Mouse (Mus musculus): Measurements from ENCODE around the gene Hipk2. TPM values are rescaled to one million over a fixed set of nuclear protein-coding genes. Genes with fewer than 3 reads are reported as not detected.

The Hipk2 gene
- polyA plus RNA-seq, 1 experiment = 39.5 TPM

DNA sequence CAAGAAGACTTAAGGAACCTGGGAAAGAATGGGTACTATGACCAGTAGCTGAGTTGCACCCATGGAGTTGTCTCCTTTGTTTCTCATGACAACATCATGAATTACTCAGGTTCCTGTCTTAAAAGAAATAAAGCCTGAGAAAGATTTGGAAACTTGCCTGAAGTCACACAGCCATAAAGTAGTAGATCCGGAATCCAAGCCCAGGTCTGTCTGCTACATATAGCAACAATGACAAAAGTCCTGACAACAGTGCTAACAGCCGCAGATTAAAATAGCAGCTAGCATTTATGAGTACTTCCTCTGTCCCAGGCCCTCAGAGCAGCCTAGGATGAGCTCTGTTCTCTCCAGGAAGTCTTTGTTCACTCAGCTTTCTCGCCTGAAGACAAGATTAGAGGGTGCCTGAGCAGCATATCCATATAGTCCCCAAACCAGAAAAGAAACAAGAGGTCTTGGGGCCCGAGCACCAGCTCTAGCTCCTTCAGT, 69.0 kb downstream of the Hipk2 start:
- peaks cover 2% of the 10 kb centered on the region for H3K4me1 ChIP-seq (ENCODE audit: control insufficient read depth, insufficient read depth, low read length)
- no peak for TF ChIP-seq POLR2A (IDR thresholded peaks at IDR 0.05; ENCODE audit: borderline replicate concordance, control insufficient read depth, low read depth, low read length)
- TF ChIP-seq CTCF (IDR thresholded peaks at IDR 0.05; ENCODE audit: control insufficient read depth, insufficient read depth, low read length) = no peak
- no peak overlapping the region for H3K27ac ChIP-seq (ENCODE audit: control insufficient read depth, insufficient read depth, low read depth, low read length, poor library complexity)
- H3K4me3 ChIP-seq (replicated peaks; ENCODE audit: control insufficient read depth, low read depth, low read length) = no peak overlapping the region
- 18% methylated on average over 4 of the region's 4 CpGs for WGBS

DNA sequence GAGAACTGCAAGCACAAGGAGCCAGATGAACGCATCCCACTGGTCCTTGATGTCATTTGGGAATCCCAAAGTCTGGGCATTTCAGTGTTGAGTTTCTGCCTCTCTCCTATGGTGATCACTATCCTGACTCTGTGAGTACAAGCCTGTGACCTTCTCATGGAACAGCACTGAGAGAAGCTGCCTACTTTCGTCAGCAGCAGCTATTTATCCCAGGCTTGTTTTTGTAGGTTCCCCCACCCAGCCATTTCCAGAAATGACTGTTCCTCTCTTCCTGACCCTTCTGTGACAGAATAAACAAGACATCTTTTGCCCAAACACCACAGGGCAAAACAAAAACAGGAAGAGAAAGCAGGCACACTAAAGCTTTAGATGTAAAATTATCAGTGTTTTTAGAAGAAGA, 70.4 kb downstream of the Hipk2 start:
- no peak overlapping the region for H3K27ac ChIP-seq (ENCODE audit: control insufficient read depth, insufficient read depth, low read depth, low read length, poor library complexity)
- TF ChIP-seq CTCF (IDR thresholded peaks at IDR 0.05; ENCODE audit: control insufficient read depth, insufficient read depth, low read length) (no peak), POLR2A (IDR thresholded peaks at IDR 0.05; ENCODE audit: borderline replicate concordance, control insufficient read depth, low read depth, low read length) (no peak)
- no peaks in the 10 kb centered on the region; the same call in 1 of the 2 replicates for H3K4me1 ChIP-seq (ENCODE audit: control insufficient read depth, insufficient read depth, low read length)
- 79% methylated on average over 2 of the region's 2 CpGs for WGBS
- no peak overlapping the region for H3K4me3 ChIP-seq (replicated peaks; ENCODE audit: control insufficient read depth, low read depth, low read length)

DNA sequence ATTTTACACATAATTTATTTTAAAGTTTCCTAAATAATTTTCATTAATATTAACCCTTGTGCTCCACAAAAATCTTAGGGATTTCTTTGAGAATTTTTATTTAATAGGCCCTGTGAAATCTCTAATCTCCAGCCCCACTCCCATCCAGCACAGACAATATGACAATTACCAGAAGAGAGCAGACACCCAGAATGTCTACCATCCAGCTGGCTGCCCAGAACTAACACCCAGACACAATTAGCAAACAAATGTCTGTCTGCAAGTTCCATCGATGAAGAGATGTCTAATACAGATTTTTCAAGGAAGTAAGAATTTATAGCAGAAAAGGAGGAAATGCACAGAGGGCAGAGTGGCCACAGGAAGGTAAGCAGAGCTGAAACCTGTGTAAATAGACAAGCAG, 74.7 kb downstream of the Hipk2 start:
- Histone ChIP-seq H3K4me1 (ENCODE audit: control insufficient read depth, insufficient read depth, low read length) (no peaks in the 10 kb centered on the region), H3K4me3 (replicated peaks; ENCODE audit: control insufficient read depth, low read depth, low read length) (no peak overlapping the region), H3K27ac (ENCODE audit: control insufficient read depth, insufficient read depth, low read depth, low read length, poor library complexity) (no peak overlapping the region)
- WGBS = 6% methylated on average over 1 of the region's 1 CpGs
- no peak for TF ChIP-seq POLR2A (IDR thresholded peaks at IDR 0.05; ENCODE audit: borderline replicate concordance, control insufficient read depth, low read depth, low read length)
- TF ChIP-seq CTCF (IDR thresholded peaks at IDR 0.05; ENCODE audit: control insufficient read depth, insufficient read depth, low read length) = no peak

DNA sequence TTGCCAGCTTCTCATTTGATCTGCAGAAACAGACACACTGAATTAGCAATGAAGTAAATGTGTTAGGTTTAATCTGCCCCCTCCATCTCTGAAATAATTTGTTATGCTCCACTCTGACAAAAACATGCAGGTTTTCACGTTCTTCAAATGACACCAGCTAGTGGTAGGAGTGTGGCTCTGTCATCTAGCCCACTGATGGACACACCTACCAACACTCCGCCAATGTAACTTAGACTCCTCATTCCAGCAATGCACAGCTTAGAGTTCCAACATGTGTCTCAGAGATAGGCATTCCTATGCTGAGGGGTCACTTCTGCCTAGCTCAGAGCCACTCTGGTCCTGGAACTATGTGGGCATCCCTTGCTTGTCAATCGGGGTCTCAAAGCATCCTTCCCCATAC, 78.4 kb downstream of the Hipk2 start:
- 90% methylated on average over 3 of the region's 3 CpGs for WGBS
- TF ChIP-seq CTCF (IDR thresholded peaks at IDR 0.05; ENCODE audit: control insufficient read depth, insufficient read depth, low read length) = no peak
- no peak for TF ChIP-seq POLR2A (IDR thresholded peaks at IDR 0.05; ENCODE audit: borderline replicate concordance, control insufficient read depth, low read depth, low read length)
- no peak overlapping the region for H3K27ac ChIP-seq (ENCODE audit: control insufficient read depth, insufficient read depth, low read depth, low read length, poor library complexity)
- no peaks in the 10 kb centered on the region for H3K4me1 ChIP-seq (ENCODE audit: control insufficient read depth, insufficient read depth, low read length)
- H3K4me3 ChIP-seq (replicated peaks; ENCODE audit: control insufficient read depth, low read depth, low read length) = no peak overlapping the region

DNA sequence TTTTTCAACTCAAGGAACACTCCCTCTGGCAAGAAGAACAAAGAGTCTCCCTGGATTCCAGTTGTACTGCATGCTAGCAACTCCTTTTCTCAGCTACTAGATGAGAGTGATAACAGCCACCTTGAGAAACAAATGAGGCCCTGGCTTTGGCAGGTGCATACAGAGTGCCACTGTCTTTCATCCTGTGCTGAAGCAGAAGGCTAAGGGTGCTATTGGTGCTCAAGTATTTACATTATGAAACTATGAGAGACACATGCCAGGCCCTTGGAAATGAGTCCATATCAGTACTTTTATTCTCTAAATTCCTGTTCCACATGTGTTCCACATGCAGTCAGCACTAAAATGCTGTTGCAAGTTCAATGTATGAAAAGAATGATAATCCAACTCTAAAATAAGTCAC, 79.0 kb downstream of the Hipk2 start:
- Histone ChIP-seq H3K4me1 (ENCODE audit: control insufficient read depth, insufficient read depth, low read length) (no peaks in the 10 kb centered on the region), H3K27ac (ENCODE audit: control insufficient read depth, insufficient read depth, low read depth, low read length, poor library complexity) (no peak overlapping the region), H3K4me3 (replicated peaks; ENCODE audit: control insufficient read depth, low read depth, low read length) (no peak overlapping the region)
- no peak for TF ChIP-seq CTCF (IDR thresholded peaks at IDR 0.05; ENCODE audit: control insufficient read depth, insufficient read depth, low read length)
- no peak for TF ChIP-seq POLR2A (IDR thresholded peaks at IDR 0.05; ENCODE audit: borderline replicate concordance, control insufficient read depth, low read depth, low read length)

DNA sequence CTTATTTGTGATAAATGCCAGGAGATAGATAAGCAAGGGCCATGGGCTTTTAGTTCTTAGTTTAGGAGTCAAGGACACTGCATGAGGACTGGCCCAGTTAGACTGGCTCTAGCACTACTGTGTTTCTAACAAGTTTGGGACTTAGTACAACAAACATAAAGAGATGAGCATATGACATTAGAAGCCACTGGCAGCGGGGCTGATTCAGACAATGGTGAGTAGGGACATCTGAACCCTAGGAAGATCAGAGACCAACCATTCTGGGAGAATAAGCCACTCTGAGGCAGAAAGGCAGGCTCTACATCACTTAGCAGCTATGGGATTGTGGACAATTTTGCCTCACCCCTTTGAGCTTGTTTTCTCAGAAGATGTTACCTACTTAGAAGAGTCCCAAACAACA, 79.6 kb downstream of the Hipk2 start:
- no peak for TF ChIP-seq POLR2A (IDR thresholded peaks at IDR 0.05; ENCODE audit: borderline replicate concordance, control insufficient read depth, low read depth, low read length)
- no peak for TF ChIP-seq CTCF (IDR thresholded peaks at IDR 0.05; ENCODE audit: control insufficient read depth, insufficient read depth, low read length)
- Histone ChIP-seq H3K4me1 (ENCODE audit: control insufficient read depth, insufficient read depth, low read length) (no peaks in the 10 kb centered on the region), H3K4me3 (replicated peaks; ENCODE audit: control insufficient read depth, low read depth, low read length) (no peak overlapping the region), H3K27ac (ENCODE audit: control insufficient read depth, insufficient read depth, low read depth, low read length, poor library complexity) (no peak overlapping the region)
- 94% methylated on average over 1 of the region's 1 CpGs for WGBS

DNA sequence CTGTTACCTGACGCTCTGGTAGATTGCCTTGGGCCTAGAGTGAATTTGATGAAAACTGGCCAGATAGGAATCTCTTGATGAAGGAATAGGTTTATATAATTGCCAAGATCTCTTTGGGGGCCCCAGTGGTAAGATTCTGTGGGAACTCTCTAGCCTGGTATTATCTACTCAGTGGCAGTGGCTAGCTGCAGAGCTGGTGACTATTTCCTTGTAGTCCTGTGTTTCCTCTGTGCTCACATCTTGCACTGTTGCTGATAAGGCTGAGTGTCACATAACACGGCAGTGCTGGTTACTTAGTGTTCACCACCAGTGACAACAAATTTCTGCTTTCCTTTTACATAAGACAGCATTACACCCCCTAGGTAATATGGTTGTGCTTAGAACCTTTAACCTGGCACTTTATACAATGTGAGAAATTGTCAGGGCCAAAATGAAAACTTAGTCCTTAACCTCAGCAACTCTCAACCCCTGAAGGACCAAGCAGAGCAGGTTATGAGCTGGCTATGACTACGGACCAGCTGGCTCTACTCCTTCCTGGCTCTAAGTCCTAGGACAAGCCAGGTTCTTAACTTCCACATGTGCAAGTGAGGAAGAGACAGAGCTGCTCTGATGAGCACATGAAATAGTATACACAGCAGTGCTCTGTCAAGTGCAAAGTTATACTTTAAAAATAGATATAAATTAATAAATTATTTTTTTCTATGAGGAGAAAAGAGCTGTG, 80.7 kb downstream of the Hipk2 start:
- 54% methylated on average over 3 of the region's 3 CpGs for WGBS
- no peak overlapping the region for H3K4me3 ChIP-seq (replicated peaks; ENCODE audit: control insufficient read depth, low read depth, low read length)
- TF ChIP-seq POLR2A (IDR thresholded peaks at IDR 0.05; ENCODE audit: borderline replicate concordance, control insufficient read depth, low read depth, low read length) = no peak
- no peak for TF ChIP-seq CTCF (IDR thresholded peaks at IDR 0.05; ENCODE audit: control insufficient read depth, insufficient read depth, low read length)
- no peaks in the 10 kb centered on the region for H3K4me1 ChIP-seq (ENCODE audit: control insufficient read depth, insufficient read depth, low read length)
- no peak overlapping the region for H3K27ac ChIP-seq (ENCODE audit: control insufficient read depth, insufficient read depth, low read depth, low read length, poor library complexity)

DNA sequence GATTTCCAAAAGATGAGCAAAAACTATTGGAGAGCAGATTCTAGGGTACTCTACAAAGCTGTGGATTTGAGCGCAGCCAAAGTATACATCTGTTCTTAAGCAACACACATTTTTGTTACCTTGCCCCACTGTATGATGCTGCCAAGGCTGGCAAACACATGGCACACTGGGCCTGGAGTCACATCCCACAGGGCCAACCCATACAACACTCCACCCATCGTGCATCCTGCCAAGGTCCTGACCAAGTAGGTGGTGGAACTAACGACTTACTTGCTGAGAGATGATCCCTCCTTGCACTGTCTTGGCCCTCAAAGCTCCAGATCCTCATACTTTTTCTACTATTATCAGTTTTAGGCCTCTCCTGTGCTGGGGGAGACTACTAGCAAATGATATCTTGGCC, 83.0 kb downstream of the Hipk2 start:
- Histone ChIP-seq H3K4me3 (replicated peaks; ENCODE audit: control insufficient read depth, low read depth, low read length) (no peak overlapping the region), H3K4me1 (ENCODE audit: control insufficient read depth, insufficient read depth, low read length) (no peaks in the 10 kb centered on the region)
- 74% methylated on average over 3 of the region's 3 CpGs for WGBS

More for the DNA sequence above, 83.0 kb downstream of the Hipk2 start:
- TF ChIP-seq CTCF (IDR thresholded peaks at IDR 0.05; ENCODE audit: control insufficient read depth, insufficient read depth, low read length) (no peak), POLR2A (IDR thresholded peaks at IDR 0.05; ENCODE audit: borderline replicate concordance, control insufficient read depth, low read depth, low read length) (no peak)
- no peak overlapping the region for H3K27ac ChIP-seq (ENCODE audit: control insufficient read depth, insufficient read depth, low read depth, low read length, poor library complexity)

All from bone marrow, adult 2 months (tissue).